Mouse (Mus musculus) naive thymus-derived CD4-positive, alpha-beta T cell, adult 2 months (primary cell): ENCODE data around the gene Slc9c1.
"Not testable (repeated sequence)": the region's sequence is repeated elsewhere in the genome, so short reads cannot be mapped to it uniquely, and the experiment has no call there.

Experiments
- DNase-seq: peaks from one replicate; pipeline ENCODE4 v3.0.0-alpha.2; 2011; ENCODE audit warnings: low read depth

Gene Slc9c1

GRCm38 (mm10) chr16:45535009-45535408 lies at the start of gene Slc9c1:
TSS of gene Slc9c1 (plus strand) at chr16:45535309.
- DNase-seq = no peak

DNA sequence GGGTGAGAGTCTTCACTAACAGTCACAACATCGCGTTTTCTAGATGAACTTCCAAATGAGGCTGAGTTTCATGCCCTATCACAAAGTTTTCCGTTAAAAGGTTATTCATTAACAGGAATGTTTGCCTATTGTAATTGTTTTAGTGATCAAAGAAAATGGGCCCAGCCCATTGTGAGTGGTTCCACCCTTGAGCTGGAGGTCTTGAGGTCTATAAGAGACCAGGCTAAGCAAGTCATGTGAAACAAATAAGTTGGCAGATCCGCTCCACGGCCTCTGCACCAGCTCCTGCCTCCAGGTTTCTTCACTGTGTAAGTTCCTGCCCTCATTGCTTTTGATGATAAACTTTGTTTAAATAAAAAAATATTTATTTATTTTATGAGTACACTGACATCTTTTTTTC lies 42.2 kb upstream of the Slc9c1 start, which contains the start of gene Gm609:
TSS of gene Gm609 (minus strand) at position 43 of the 400 bp plus-strand sequence.
- DNase-seq = no peak

DNA sequence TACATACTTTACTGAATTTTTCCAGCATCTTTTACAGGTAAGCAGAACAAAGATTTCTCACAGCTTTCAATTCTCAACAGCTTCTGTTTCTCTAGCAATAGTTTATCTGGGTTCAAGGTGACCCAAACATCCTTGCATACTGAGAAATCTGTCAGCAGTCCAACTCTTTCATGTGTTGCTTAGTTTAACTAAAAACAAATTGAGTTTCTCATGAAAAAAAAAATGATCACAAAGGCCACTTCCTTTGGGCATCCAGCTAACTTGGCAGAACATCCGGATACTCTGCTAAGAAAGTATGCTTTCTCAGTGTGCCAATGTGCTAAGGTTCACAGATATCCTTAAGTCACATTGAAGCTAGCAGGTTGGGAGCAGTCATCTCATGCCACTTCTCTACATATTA lies 39.8 kb upstream of the Slc9c1 start:
- DNase-seq = no peak

DNA sequence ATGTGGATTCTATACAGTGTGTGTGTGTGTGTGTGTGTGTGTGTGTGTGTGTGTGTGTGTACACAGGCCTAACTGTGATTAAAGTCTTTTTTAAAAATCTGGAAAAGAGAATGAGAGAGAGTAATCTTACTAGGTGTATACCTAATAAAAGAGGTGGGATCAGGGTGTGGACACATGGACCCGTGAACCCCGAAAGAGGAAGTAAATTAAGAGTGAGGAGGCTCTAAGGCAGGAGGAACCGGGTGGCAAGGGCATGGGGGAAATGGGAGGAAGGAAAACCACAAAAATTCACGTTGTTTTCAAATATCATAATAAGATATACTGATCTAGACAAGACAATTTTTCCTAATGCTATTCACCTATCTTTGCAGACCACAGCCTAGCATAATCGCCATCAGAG lies 9.6 kb upstream of the Slc9c1 start:
- no peak for DNase-seq

- DNase-seq = no peak
Measured at GRCm38 (mm10) chr16:45531950-45532349, 3.2 kb upstream of the Slc9c1 start, which contains the start of gene Gm17783. TSS of gene Gm17783 (minus strand) at chr16:45532050.

- DNase-seq = not testable (repeated sequence)
Measured at GRCm38 (mm10) chr16:45538342-45538741, 3.2 kb downstream of the Slc9c1 start.

DNA sequence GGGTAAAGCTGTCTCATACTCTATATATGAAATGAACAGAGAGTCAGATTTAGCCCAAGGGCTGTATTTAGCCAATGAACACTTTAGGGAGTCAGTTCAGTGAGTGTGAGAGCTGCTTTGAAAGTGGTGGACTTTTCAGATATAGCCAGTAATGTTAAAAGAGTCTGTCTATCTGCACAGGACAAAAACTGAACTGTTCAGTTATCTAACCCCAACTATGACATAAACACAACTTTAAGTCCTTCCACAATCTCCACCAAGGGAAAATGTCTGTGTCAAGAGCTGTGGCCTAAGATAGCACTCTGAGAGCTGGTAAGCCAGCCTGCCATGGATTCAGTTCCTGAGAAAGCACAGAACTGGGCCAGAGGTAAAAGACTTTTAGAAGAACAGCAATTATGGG lies 7.0 kb downstream of the Slc9c1 start:
- no peak for DNase-seq

DNA sequence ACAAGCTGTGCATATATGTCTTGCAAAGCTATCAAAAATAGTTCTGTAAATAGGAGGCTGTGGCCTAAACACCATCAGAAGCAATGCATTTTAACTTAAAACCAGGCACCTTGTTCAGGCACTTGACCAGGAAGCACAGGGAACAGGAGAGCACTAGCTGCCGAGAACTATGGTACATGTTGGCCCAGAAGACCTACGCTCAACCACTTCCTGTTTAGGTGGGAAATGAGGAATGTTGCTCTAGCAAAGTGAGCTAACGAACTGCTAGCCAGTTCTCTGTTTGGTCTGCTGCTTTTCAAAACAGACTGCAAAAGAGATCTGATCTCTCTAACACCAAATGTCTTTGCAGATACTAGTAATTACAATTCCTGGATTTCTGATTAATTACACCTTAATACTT lies 9.2 kb downstream of the Slc9c1 start:
- DNase-seq = no peak

DNA sequence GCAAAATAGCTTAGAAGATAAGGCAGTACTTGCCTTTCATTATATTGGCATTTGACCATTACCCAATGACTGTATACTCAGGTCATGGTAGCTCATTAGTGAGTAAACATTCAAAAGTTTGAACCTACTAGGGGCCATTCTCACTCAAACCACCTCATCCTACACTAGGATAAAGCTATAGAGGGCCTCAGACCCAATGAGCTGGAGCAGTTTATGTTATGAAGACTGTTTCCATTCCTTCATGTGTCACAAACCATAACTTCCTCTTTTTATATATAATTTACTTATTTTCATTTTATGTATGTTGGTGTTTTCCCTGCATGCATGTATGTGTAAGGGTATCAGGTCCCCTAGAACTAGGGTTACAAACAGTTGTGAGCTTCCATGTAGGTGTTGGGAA lies 12.9 kb downstream of the Slc9c1 start:
- no peak for DNase-seq

- DNase-seq = no peak
Measured at GRCm38 (mm10) chr16:45551579-45551978, 16.5 kb downstream of the Slc9c1 start.

DNA sequence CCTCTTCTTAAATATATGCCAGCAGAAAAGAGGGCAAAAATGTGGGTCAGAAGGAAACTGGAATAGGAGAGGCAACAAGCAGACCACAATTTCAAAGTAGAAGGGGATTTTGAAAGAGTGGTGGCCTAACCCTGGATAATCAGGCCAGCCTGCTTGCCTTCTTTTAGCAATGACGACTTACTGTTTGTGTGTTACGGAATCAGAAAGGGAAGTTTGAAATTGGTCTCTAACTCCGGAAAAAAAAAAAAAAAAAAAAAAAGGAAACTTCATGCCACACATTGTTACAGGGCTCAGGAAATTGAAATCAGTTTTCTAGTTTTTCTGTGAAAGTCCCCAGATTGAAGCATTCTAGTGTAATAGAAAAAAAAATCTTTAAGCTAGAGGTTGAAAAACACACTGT lies 26.6 kb downstream of the Slc9c1 start:
- no peak for DNase-seq

- no peak for DNase-seq
Measured at GRCm38 (mm10) chr16:45572307-45572706, 37.2 kb downstream of the Slc9c1 start.

DNA sequence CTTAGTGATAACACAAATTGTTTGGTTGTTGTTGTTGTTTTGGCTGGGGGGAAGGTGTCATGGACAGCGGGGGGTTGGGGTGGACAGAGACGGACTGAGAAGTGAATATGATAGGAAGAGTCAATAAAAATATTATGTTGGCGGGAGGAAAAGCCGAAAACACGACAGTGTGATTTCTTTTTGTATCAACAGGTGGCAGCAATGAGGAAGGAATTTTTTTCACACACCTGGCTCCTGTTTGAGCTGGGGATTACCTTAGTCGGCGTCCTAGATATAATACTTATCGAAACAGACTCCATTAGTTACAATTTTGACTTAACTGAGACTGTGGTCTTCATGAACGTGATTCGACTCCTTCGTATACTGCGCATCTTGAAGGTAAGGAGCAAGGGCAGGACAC lies 44.8 kb downstream of the Slc9c1 start:
- DNase-seq = peak; percentile 3

GRCm38 (mm10) chr16:45582512-45582911 lies 47.4 kb downstream of the Slc9c1 start:
- DNase-seq = peak; percentile 18

GRCm38 (mm10) chr16:45593656-45594055 lies 58.5 kb downstream of the Slc9c1 start:
- no peak for DNase-seq

- no peak for DNase-seq
Measured at GRCm38 (mm10) chr16:45595494-45595893, 60.4 kb downstream of the Slc9c1 start.

DNA sequence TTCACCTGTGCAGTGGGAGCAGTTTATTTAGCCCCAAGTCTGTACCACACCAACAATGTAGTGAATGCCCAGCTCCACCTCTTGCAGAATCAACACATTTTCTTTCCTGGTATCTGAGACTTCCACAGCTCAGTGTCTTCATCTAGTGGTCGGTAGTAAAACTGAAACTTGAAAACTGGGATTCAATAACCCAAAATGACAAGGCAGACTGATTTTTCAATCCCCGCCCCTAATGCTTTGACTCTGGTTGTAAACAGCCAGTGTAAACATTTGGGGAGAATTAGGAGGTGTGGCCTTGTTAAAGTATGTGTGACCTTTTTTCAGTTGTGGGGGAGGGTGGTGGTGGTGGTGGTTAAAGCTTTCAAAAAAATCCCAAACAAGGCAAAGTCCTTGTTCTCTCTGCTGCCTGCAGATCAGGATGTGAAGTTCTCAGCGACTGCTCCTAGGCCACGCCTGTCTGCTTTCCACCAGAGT lies 73.4 kb downstream of the Slc9c1 start:
- no peak for DNase-seq

DNA sequence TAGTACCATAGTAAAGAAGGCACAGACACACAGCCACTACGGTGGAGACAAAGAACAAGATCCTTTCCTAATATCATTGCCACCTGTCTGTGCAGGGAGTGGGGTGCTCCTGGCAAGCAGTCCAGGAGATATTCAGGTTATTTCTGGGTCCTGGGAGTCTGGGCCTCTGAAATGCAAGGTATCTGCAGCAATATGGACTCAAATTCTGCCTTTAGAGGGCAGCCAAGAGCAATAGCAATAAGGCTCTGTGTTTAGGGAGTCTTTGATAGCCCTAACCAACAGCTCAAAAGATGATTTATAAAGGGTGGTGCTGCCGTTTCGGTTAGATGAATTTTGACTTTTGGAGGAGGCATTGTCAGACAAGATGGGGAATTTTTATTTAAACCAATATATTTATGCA lies 74.2 kb downstream of the Slc9c1 start:
- DNase-seq = peak; percentile 51

DNA sequence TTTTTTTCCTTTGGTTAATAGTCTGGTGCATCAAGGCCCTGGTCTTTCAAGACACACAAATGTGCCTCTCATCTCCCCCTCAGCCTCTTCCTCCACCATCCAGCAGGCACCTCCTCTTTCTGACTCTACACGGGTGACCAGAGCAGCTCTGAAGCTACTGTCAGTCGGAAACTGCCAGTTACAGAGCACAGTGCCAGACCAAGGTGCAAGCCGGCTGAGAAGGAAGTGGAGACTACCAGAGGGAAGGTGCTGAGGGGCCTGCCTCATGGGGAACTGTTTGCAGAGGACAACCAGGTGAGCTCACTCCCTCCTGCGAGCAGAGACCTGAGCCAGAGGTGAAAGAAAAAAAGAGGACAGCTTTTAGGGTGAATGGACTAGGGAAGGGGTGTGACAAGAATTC lies 75.2 kb downstream of the Slc9c1 start, which contains the start of gene Gcsam:
TSS of gene Gcsam (plus strand) at position 114 of the 400 bp plus-strand sequence.
- DNase-seq = no peak

DNA sequence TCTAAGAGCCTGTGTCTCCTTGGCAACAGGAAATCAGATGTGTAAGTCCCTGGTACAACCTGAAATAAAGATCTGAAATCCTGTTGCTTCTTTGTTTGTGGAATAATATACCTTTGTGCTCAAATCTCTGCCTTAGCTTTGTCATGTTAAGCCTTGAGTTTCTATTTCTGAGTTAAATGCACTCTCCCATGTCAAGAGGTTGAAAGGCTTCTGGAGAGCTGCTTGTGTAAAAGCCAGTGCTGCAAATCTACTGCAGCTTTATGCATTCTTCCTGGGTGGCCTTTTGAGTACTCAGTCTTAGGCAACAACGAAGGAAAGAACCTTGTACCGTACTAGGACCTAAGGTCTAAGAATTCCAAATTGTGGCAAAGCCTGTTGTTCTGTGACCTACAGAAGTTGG lies 78.1 kb downstream of the Slc9c1 start:
- DNase-seq = no peak

DNA sequence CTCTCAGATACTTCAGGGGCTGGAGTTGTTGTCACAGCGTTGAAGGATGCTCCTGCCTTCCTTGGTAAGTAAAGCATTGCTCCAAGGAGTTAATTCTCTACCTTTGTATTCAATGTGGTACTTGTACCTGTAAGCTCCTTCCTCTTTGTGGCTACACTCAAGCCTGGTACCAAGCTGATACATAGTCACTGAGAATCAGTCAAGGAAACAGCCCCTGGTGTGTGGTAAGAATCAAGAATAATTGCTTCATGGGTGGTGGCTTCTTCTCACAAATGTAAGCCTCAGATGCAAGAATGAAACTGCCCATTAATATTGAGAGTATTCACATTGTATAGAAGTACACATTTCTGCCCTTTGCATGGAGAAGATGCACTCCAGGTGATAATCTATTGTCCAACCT lies 80.8 kb downstream of the Slc9c1 start:
- DNase-seq = no peak

DNA sequence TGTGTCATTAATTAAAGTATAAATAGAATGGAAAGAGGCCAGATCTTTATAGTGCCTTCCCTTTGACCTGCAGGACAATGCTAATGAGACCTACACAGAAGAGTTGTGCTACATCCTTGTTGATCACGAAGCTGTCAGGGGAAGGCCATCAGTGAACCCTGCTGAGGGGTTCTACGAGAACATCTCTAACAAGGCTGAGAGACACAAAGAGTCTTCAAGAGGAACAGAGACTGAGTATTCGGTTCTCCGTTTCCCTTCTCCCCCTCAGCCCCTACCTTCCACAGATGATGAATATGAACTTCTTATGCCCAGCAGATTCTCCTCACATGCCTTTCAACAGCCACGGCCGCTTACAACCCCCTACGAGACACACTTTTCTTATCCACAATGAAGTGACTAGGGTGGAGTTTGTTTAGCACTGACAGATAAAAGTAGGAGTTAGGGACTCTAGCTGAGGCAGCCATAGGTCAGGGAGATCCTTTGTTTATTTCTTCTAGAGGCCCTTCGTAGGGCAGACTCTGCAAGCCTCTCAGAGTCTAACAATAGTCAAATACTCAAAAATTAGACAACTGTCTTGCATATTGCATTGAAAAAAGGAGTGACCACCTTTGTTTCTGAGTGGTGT lies 84.8 kb downstream of the Slc9c1 start:
- DNase-seq = no peak

GRCm38 (mm10) chr16:45623230-45623629 lies 88.1 kb downstream of the Slc9c1 start:
- no peak for DNase-seq

GRCm38 (mm10) chr16:45624791-45625190 lies 89.7 kb downstream of the Slc9c1 start:
- peak; percentile 8 for DNase-seq
